Mouse (Mus musculus) limb, embryonic 14.5 days (tissue): ENCODE results near the gene Gfod2. TPM values are rescaled to one million over a fixed set of nuclear protein-coding genes. Genes with fewer than 3 reads are reported as not detected.
A peak's percentile ranks its signal among the peaks of the same experiment; 100 is the strongest.

Experiments
- ATAC-seq: fragments of 200-750 bp; cut with Nextera tagmentation; 2 replicates; pipeline ENCODE4 v1.8.0; 2017; ENCODE audit warnings: low read depth, moderate number of reproducible peaks, moderate TSS enrichment; ENCODE audit not compliant: low FRiP score
- DNase-seq: peaks from one replicate; pipeline ENCODE4 v3.0.0-alpha.2; 2015; ENCODE audit warnings: low spot score
- H3K27ac ChIP-seq: fragments of 300-500 bp; sonication (generic); replicated peaks from 2 replicates; pipeline ENCODE4 v1.5.1; 2014; ENCODE audit warnings: low read depth, mild to moderate bottlenecking, low read length, moderate library complexity, mixed read lengths
- H3K27me3 ChIP-seq: fragments of 300-500 bp; sonication (generic); 2 replicates; pipeline ENCODE4 v1.6.1; 2014; ENCODE audit warnings: low read length, mixed read lengths; ENCODE audit not compliant: control insufficient read depth, insufficient read depth
- H3K36me3 ChIP-seq: fragments of 300-500 bp; sonication (generic); 2 replicates; pipeline ENCODE4 v1.6.1; 2014; ENCODE audit warnings: mild to moderate bottlenecking, low read length, moderate library complexity, mixed read lengths; ENCODE audit not compliant: control insufficient read depth, insufficient read depth
- H3K4me1 ChIP-seq: fragments of 300-500 bp; sonication (generic); 2 replicates; pipeline ENCODE4 v1.6.1; 2014; ENCODE audit warnings: antibody characterized with exemption, low read length, mixed read lengths; ENCODE audit not compliant: control insufficient read depth, insufficient read depth
- H3K4me2 ChIP-seq: fragments of 300-500 bp; sonication (generic); replicated peaks from 2 replicates; pipeline ENCODE4 v1.6.1; 2014; ENCODE audit warnings: low read depth, mild to moderate bottlenecking, low read length, moderate library complexity; ENCODE audit not compliant: severe bottlenecking
- H3K4me3 ChIP-seq: fragments of 300-500 bp; sonication (generic); replicated peaks from 2 replicates; pipeline ENCODE4 v1.5.1; 2014; ENCODE audit warnings: low read length
- H3K9ac ChIP-seq: fragments of 300-500 bp; sonication (generic); 2 replicates; pipeline ENCODE4 v1.6.1; 2014; ENCODE audit warnings: mild to moderate bottlenecking, low read depth, low read length, moderate library complexity; ENCODE audit not compliant: severe bottlenecking
- H3K9me3 ChIP-seq: fragments of 300-500 bp; sonication (generic); 2 replicates; pipeline ENCODE4 v1.6.1; 2016; ENCODE audit warnings: low read length; ENCODE audit not compliant: control insufficient read depth
- POLR2A ChIP-seq: fragments of 200-500 bp; IDR thresholded peaks from 2 replicates; pipeline ENCODE4 v1.8.0; 2012; ENCODE audit warnings: inconsistent platforms, mild to moderate bottlenecking, moderate library complexity, borderline replicate concordance; ENCODE audit not compliant: insufficient read depth, insufficient read length; ENCODE audit errors: extremely low read depth
- WGBS: fragments of 180-500 bp; shearing (Covaris S2); extraction: QIAGEN DNeasy Blood & Tissue Kit; methylation state at CpG from one replicate; pipeline ENCODE4 v1.1.7; 2014; 5-methylcytosine and 5-hydroxymethylcytosine counted together
- polyA plus RNA-seq, 2 experiments: library from polyadenylated mRNA; depleted of rRNA in 1 of 2; stranded (reverse) in 1 of 2; unstranded in 1 of 2; fragments of >200 nt; fragmentation: Nextera tagmentation in 1 of 2; extraction: Ambion mirVana in 1 of 2; gene quantifications; 2 replicates each; pipeline versions ENCODE4 v1.2.1 to v1.2.3; 2012 to 2014

Gfod2 gene
- polyA plus RNA-seq, 2 experiments: 11.7 to 13.6 TPM

DNA sequence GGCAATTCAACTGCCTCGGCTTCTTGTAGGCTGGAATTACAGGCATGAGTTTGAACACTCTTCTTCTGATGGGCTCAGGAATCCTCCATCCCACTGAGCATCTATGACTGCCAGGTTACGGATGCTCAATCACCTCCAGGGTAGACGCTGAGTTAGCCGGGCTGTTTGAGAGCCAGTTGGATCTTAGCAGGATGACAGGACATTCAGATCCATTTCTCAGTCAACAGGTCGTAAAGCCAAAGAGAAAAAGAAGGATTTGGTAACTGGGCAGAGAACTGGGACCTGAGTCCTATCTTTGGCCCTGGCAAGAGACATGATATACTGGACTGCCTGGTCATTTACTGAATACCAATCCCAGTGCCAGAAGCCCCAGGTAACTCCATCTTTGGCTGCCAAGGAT, 19.2 kb downstream of the Gfod2 start:
- H3K27ac ChIP-seq: no peak overlapping the region
- no peak overlapping the region for H3K4me2 ChIP-seq
- H3K9ac ChIP-seq: no peak overlapping the region
- 85% methylated on average over 5 of the region's 5 CpGs for WGBS
- ATAC-seq (no peak), DNase-seq (no peak)
- TF ChIP-seq POLR2A: no peak
- no peak overlapping the region for H3K4me3 ChIP-seq
- H3K36me3 ChIP-seq: no peaks in the 10 kb centered on the region
- H3K9me3 ChIP-seq: no peaks in the 10 kb centered on the region
- no peaks in the 10 kb centered on the region for H3K27me3 ChIP-seq
- H3K4me1 ChIP-seq: peaks cover 6% of the 10 kb centered on the region; the same call in 1 of the 2 replicates

DNA sequence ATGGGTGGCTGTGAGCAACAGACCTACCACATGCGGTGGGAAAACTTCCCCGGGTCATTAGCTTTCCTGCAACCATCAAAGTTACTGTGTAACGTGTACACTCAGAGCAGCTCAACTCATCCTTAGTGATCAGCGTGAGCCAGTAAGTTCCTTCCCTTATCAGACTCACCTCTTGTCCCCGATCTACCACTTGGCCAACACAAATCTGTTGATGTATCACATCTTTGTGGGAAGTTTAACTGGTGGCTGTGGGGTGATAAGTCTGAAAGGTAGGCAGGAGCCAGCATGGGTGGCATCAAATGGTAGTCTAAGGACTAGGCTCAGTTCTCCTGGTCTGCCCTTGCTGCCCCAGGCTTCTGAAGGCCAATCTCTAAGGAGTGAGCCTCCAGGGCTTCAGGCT, 26.3 kb downstream of the Gfod2 start:
- H3K4me1 ChIP-seq: no peaks in the 10 kb centered on the region
- ATAC-seq: no peak
- H3K4me2 ChIP-seq: no peak overlapping the region
- TF ChIP-seq POLR2A: no peak
- DNase-seq: no peak
- 93% methylated on average over 5 of the region's 5 CpGs for WGBS
- no peaks in the 10 kb centered on the region for H3K9me3 ChIP-seq
- H3K27ac ChIP-seq: no peak overlapping the region
- no peaks in the 10 kb centered on the region for H3K27me3 ChIP-seq
- H3K36me3 ChIP-seq: peaks cover 9% of the 10 kb centered on the region
- H3K4me3 ChIP-seq: no peak overlapping the region
- no peak overlapping the region for H3K9ac ChIP-seq

DNA sequence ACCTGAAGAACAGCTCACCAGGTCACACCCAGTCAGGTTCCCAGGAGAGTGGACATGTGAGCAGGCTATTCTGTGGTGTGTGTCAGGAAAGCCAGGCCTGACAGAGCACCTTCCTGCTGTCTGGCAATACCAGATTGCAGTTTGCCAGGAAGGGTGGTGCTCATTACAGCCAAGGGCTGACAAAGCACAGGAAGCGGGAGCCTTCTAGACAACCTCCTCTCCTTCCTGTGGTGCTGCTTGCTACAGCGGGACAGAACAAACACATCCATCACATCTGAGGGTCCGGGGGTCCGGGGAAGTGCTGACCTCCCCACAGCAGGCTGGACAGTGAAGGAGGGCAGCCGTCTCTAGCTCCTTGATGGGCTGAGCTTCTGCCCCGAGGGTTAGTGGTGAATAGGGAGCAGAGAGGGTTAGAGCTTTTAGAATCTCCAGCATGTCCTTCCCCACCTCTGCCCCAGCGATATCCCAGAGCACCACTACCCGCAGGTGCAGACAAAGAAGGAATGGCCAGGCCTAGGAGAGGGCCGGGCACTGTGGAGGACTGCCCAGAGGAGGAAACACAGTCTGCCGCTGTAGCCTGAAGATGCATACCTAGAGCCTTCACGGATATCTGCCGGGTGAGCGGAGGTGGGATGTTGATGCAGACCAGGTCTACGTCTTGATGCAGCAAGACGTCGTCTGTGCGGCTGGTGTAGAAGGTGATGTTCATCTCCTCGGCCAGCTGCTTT, 30.9 kb downstream of the Gfod2 start:
- H3K4me2 ChIP-seq: no peak overlapping the region
- WGBS: 89% methylated on average over 18 of the region's 18 CpGs
- H3K27me3 ChIP-seq: no peaks in the 10 kb centered on the region
- DNase-seq: peak; percentile 17
- TF ChIP-seq POLR2A: no peak
- peaks cover 32% of the 10 kb centered on the region for H3K36me3 ChIP-seq
- H3K4me1 ChIP-seq: no peaks in the 10 kb centered on the region
- H3K9me3 ChIP-seq: no peaks in the 10 kb centered on the region
- no peak overlapping the region for H3K9ac ChIP-seq
- ATAC-seq: no peak
- H3K27ac ChIP-seq: no peak overlapping the region
- no peak overlapping the region for H3K4me3 ChIP-seq

DNA sequence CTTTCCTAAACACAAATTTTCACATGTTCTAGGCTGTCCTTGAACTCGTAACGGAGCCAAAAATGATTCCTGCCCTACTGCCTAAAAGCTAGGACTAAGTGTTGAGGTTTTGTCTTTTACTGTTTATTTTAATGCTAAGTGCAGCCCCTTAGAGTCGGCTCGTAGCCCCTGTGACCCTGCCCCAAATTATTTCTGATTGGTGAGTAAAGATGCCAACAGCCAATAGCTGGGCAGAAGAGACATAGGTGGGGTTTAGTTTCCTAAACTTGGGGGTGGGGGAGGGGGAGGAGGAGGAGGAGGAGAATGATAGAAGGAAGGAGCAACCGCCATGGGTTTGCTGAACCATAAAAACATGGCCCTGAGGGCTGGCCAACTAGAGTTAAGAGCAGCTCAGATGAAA, 32.7 kb downstream of the Gfod2 start:
- ATAC-seq: no peak
- Histone ChIP-seq H3K4me3 (no peak overlapping the region), H3K36me3 (peaks cover 37% of the 10 kb centered on the region), H3K9me3 (no peaks in the 10 kb centered on the region), H3K4me2 (no peak overlapping the region), H3K9ac (no peak overlapping the region), H3K27ac (no peak overlapping the region), H3K27me3 (no peaks in the 10 kb centered on the region), H3K4me1 (no peaks in the 10 kb centered on the region)
- WGBS: 73% methylated on average over 5 of the region's 5 CpGs
- DNase-seq: no peak
- no peak for TF ChIP-seq POLR2A

DNA sequence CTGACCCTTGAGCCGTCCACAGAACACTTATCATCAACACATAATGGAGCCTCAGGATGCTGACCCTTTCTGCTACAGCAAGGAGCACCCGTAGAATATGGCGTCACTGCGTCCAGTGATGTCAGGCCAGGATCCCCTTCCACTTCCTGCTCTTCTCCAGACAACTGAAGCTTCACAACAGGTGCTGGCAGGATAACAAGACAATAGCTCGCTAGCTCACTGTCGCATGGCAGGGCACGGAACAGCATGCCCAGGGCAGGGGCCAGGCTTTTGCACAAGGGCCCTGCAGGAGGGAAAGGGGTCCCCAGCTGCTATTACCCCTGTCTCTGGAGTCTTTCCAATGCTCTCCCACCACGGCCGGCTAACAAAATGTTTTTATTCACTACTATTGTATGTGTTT, 35.6 kb downstream of the Gfod2 start:
- peaks cover 39% of the 10 kb centered on the region for H3K36me3 ChIP-seq
- H3K27me3 ChIP-seq: no peaks in the 10 kb centered on the region
- no peak overlapping the region for H3K4me3 ChIP-seq
- no peaks in the 10 kb centered on the region for H3K9me3 ChIP-seq
- no peaks in the 10 kb centered on the region for H3K4me1 ChIP-seq
- ATAC-seq: no peak
- WGBS: 97% methylated on average over 9 of the region's 9 CpGs
- no peak for TF ChIP-seq POLR2A
- H3K4me2 ChIP-seq: no peak overlapping the region
- no peak overlapping the region for H3K27ac ChIP-seq
- DNase-seq: no peak
- no peak overlapping the region for H3K9ac ChIP-seq

DNA sequence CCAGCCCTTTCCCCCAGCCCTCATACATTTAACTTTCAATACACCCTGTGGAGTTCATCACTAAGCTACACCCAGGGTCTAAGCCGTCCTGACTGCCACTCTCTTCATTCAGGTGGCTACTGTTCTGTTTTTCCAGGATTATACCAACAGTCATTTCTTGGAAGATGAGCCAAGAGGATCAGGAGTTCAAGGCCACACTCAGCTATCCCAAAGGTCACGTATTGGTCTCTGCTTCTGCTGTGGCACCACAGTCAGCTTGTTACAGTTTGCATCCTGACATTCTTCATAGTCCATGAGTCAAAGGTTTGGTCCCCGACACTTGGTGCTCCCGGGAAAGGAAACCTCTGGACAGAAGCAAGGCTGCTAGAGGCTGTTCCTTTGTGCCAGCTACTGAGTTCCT, 38.8 kb downstream of the Gfod2 start:
- DNase-seq: no peak
- no peaks in the 10 kb centered on the region for H3K27me3 ChIP-seq
- no peaks in the 10 kb centered on the region for H3K9me3 ChIP-seq
- H3K27ac ChIP-seq: no peak overlapping the region
- H3K4me1 ChIP-seq: no peaks in the 10 kb centered on the region
- no peak for TF ChIP-seq POLR2A
- no peak overlapping the region for H3K9ac ChIP-seq
- H3K4me2 ChIP-seq: no peak overlapping the region
- no peak overlapping the region for H3K4me3 ChIP-seq
- WGBS: 90% methylated on average over 4 of the region's 4 CpGs
- H3K36me3 ChIP-seq: peaks cover 34% of the 10 kb centered on the region
- no peak for ATAC-seq
